Mouse (Mus musculus): ENCODE data around the gene Espn. TPM values are rescaled to one million over a fixed set of nuclear protein-coding genes. Genes with fewer than 3 reads are reported as not detected.

Espn gene
- total RNA-seq (2021) (1 to 10 TPM; 2.4 to 2.5 TPM), polyA plus RNA-seq (2012; rRNA removed) (2.7 and 3.2 TPM in 2 replicates)
- long read RNA-seq = 0 reads

DNA sequence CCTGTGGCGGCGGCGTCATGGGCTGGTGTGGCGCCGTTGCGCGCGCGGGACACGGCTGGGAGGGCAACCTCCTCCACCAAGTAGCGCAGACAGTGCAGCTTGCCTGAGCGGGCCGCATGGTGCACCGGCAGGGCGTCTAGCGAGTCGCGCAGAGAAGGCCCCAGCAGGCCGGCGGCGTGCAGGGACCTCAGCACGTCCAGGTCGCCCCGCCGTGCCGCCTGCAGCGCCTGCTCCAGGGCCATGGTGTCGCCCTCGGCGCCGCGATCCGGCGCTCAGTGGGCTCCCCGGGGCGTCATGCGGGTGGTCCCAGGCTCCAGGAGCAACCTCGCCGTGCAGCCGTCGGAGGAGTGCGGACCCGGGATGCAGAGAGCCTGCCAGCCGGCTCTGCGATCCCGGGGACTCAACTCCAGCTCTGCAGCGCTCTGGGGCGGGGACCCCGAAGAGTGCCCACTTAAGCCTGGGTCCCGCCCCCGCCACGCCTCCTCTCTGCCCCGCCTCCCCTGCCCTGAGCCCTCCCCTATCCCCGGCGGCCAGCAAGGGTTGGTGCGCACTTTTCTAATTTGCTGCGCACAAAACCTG lies at the start of gene Espn:
Gene Espn (minus strand): TSS at position 406 of the 579 bp plus-strand sequence.
- TF ChIP-seq CTCF (IDR thresholded peaks at IDR 0.05) = no peak
- no peak for TF ChIP-seq EP300 (IDR thresholded peaks at IDR 0.05; ENCODE audit: insufficient read depth, low read depth, low read length)
- no peak for TF ChIP-seq POLR2A (IDR thresholded peaks at IDR 0.05; ENCODE audit: insufficient read depth, low read depth, low read length)
- Histone ChIP-seq H3K27me3 (ENCODE audit: control insufficient read depth, insufficient read depth, low read length) (peaks cover 3% of the 10 kb centered on the region; the same call in 1 of the 2 replicates), H3K9ac (ENCODE audit: low read depth, low read length) (peak within 1 kb of the TSS; percentile 55), H3K79me2 (replicated peaks; ENCODE audit: control insufficient read depth, insufficient read depth, low read length) (no peaks in the 10 kb centered on the region), H3K27ac (no peak within 1 kb of the TSS), H3K4me1 (ENCODE audit: control insufficient read depth, insufficient read depth, low read length) (peaks cover 1% of the 10 kb centered on the region; the same call in 1 of the 2 replicates), H3K4me3 (peak within 1 kb of the TSS; percentile 32), H3K36me3 (ENCODE audit: control insufficient read depth, insufficient read depth, low read length) (no peaks in the 10 kb centered on the region)
- intact Hi-C loops (cut with DNase I) = no loop called here
- DNase-seq = peak; percentile 63
- 4% methylated on average over 57 of the region's 57 CpGs for WGBS

DNA sequence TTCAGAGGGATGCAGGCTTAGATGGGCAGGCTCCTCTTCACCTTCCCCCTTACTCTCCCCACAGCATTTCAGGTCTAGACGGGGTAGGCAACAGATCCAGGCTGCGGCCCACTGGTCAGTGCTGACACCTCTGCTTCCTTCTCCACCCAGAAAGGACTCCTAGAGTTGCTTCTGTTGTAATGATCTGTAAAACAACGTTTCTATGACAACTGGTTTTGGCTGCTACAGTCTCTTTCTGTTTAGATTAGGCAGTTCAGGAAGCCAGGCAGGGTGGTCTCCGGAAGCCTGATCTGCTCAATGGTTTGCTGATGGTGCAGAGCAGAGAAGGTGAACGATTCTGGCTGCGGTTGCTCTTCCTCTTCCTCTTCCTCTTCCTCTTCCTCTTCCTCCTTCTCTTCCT lies 49.3 kb upstream of the Espn start:
- no peak overlapping the region for H3K27ac ChIP-seq

DNA sequence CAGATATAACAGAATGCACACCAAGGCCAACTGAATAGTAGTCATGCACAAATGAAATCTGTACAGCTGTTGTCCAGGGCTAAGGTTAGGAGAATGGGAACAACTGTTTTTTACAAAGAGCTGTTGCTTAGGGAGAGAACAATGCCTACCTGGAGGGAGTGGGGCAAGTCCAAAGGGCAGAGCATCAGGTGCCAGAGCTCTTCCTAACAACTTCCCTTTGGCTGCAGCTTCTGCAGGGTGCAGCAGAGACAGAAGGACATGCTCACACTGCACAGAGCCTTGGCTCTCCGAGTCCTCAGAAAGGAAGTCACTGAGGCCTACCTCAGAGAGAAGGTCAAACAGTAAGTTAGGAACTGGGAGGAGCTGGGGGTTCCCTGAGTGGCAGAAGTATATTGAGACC lies 47.4 kb upstream of the Espn start:
- TF ChIP-seq POLR2A (IDR thresholded peaks at IDR 0.05; ENCODE audit: insufficient read depth, low read depth, low read length) (no peak), EP300 (IDR thresholded peaks at IDR 0.05; ENCODE audit: insufficient read depth, low read depth, low read length) (no peak), CTCF (IDR thresholded peaks at IDR 0.05) (no peak)

More for the DNA sequence above, 49.3 kb upstream of the Espn start:
- Histone ChIP-seq H3K4me1 (ENCODE audit: control insufficient read depth, insufficient read depth, low read length) (peaks cover 20% of the 10 kb centered on the region), H3K4me3 (no peak overlapping the region), H3K79me2 (replicated peaks; ENCODE audit: control insufficient read depth, insufficient read depth, low read length) (no peaks in the 10 kb centered on the region; the same call in 1 of the 2 replicates), H3K9ac (ENCODE audit: low read depth, low read length) (no peak overlapping the region), H3K36me3 (ENCODE audit: control insufficient read depth, insufficient read depth, low read length) (no peaks in the 10 kb centered on the region), H3K27me3 (ENCODE audit: control insufficient read depth, insufficient read depth, low read length) (no peaks in the 10 kb centered on the region)
- no peak for DNase-seq
- no peak for TF ChIP-seq CTCF (IDR thresholded peaks at IDR 0.05)
- no peak for TF ChIP-seq EP300 (IDR thresholded peaks at IDR 0.05; ENCODE audit: insufficient read depth, low read depth, low read length)
- TF ChIP-seq POLR2A (IDR thresholded peaks at IDR 0.05; ENCODE audit: insufficient read depth, low read depth, low read length) = no peak
- intact Hi-C loops (cut with DNase I) = no loop called here
- WGBS = 38% methylated on average over 6 of the region's 6 CpGs

DNA sequence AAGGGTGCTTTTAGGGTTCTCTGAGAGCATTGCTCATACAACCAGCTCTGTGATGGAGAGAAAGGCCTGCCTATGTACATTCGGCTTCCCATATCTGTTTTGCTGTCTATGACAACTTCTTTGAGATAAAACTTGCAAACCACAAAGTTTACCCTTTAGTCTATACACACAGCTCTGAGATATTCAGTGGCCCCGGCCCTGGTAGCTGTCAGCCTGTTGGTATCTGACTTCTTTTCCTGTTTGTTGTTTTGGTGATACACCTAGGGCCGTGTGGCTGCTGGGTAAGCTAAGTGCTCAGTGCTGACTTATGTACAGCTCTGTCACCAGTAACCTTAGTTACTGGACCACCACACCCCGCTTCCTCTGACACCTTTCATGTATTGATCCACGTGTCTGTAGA lies 45.4 kb upstream of the Espn start:
- no peak overlapping the region for H3K27ac ChIP-seq
- peaks cover 14% of the 10 kb centered on the region for H3K4me1 ChIP-seq (ENCODE audit: control insufficient read depth, insufficient read depth, low read length)
- no peak overlapping the region for H3K4me3 ChIP-seq
- peaks cover 4% of the 10 kb centered on the region for H3K79me2 ChIP-seq (replicated peaks; ENCODE audit: control insufficient read depth, insufficient read depth, low read length)
- WGBS = 68% methylated on average over 5 of the region's 5 CpGs
- no peak overlapping the region for H3K9ac ChIP-seq (ENCODE audit: low read depth, low read length)
- no peaks in the 10 kb centered on the region for H3K36me3 ChIP-seq (ENCODE audit: control insufficient read depth, insufficient read depth, low read length)
- no peaks in the 10 kb centered on the region for H3K27me3 ChIP-seq (ENCODE audit: control insufficient read depth, insufficient read depth, low read length)
- intact Hi-C loops (cut with DNase I) = no loop called here
- DNase-seq = no peak
- TF ChIP-seq EP300 (IDR thresholded peaks at IDR 0.05; ENCODE audit: insufficient read depth, low read depth, low read length) = no peak
- TF ChIP-seq POLR2A (IDR thresholded peaks at IDR 0.05; ENCODE audit: insufficient read depth, low read depth, low read length) = no peak
- no peak for TF ChIP-seq CTCF (IDR thresholded peaks at IDR 0.05)

More for the DNA sequence above, 47.4 kb upstream of the Espn start:
- Histone ChIP-seq H3K4me1 (ENCODE audit: control insufficient read depth, insufficient read depth, low read length) (peaks cover 20% of the 10 kb centered on the region), H3K27me3 (ENCODE audit: control insufficient read depth, insufficient read depth, low read length) (no peaks in the 10 kb centered on the region), H3K79me2 (replicated peaks; ENCODE audit: control insufficient read depth, insufficient read depth, low read length) (peaks cover 2% of the 10 kb centered on the region), H3K4me3 (no peak overlapping the region), H3K36me3 (ENCODE audit: control insufficient read depth, insufficient read depth, low read length) (no peaks in the 10 kb centered on the region), H3K27ac (no peak overlapping the region), H3K9ac (ENCODE audit: low read depth, low read length) (no peak overlapping the region)
- DNase-seq = no peak
- intact Hi-C loops (cut with DNase I) = no loop called here
- WGBS = 17% methylated on average over 1 of the region's 1 CpGs

DNA sequence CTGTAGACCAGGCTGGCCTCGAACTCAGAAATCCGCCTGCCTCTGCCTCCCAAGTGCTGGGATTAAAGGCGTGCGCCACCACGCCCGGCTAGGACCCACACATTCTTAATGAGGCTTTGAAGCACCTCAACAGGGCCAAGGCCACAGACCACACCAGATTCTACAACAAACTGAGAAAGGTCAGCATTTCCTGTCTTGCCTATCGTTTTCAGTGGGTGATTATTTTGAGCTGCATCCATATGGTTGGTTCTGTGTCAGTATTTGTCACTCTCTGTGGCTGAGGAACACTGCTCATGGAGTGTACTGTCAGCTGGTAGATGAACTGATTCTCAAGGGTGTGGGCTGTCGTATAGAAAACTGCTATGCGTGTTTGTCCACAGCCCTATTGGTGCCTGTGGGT lies 44.1 kb upstream of the Espn start:
- DNase-seq = no peak
- Histone ChIP-seq H3K36me3 (ENCODE audit: control insufficient read depth, insufficient read depth, low read length) (no peaks in the 10 kb centered on the region), H3K9ac (ENCODE audit: low read depth, low read length) (no peak overlapping the region)

DNA sequence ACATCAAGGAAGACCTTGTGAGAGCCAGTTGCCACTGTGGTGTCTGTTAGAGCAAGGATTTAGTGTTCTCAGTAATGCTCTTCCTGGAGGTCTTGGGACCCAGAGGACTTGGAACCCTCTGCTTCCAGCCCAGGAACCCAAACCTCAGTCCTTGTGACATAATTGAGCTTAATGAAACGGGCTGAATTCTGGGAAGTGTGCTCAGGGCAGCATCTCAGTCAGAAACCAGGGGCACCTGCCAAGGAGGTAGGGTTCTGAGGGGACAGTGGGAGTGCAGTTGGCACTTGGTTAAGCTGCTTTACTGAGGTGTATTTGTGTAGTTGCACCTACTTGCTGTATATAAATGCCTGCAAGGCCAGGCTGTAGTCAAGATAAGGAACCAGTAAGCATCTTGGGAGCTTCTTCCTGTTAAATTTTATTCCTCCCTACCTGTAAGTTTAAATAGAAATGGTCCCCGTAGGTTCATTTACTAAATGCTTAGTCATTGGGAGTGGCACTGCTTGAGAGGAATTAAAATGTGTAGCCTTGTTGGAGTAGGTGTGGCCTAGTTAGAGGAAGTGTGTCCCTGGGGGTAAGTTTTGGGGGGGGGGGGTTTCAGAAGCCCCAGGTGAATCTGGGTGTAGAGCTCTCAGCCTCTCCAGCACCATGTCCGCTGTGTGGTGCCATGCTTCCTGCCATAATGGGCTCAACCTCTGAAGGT lies 42.5 kb upstream of the Espn start:
- 89% methylated on average over 3 of the region's 3 CpGs for WGBS
- intact Hi-C loops (cut with DNase I) = no loop called here
- Histone ChIP-seq H3K4me3 (no peak overlapping the region), H3K79me2 (replicated peaks; ENCODE audit: control insufficient read depth, insufficient read depth, low read length) (peaks cover 4% of the 10 kb centered on the region), H3K9ac (ENCODE audit: low read depth, low read length) (no peak overlapping the region), H3K27ac (no peak overlapping the region), H3K4me1 (ENCODE audit: control insufficient read depth, insufficient read depth, low read length) (peaks cover 14% of the 10 kb centered on the region), H3K27me3 (ENCODE audit: control insufficient read depth, insufficient read depth, low read length) (no peaks in the 10 kb centered on the region), H3K36me3 (ENCODE audit: control insufficient read depth, insufficient read depth, low read length) (no peaks in the 10 kb centered on the region)
- DNase-seq = no peak
- TF ChIP-seq POLR2A (IDR thresholded peaks at IDR 0.05; ENCODE audit: insufficient read depth, low read depth, low read length) = no peak
- no peak for TF ChIP-seq CTCF (IDR thresholded peaks at IDR 0.05)
- TF ChIP-seq EP300 (IDR thresholded peaks at IDR 0.05; ENCODE audit: insufficient read depth, low read depth, low read length) = no peak

More for the DNA sequence above, 44.1 kb upstream of the Espn start:
- TF ChIP-seq POLR2A (IDR thresholded peaks at IDR 0.05; ENCODE audit: insufficient read depth, low read depth, low read length) (no peak), CTCF (IDR thresholded peaks at IDR 0.05) (no peak), EP300 (IDR thresholded peaks at IDR 0.05; ENCODE audit: insufficient read depth, low read depth, low read length) (no peak)
- intact Hi-C loops (cut with DNase I) = no loop called here
- Histone ChIP-seq H3K4me3 (no peak overlapping the region), H3K27ac (no peak overlapping the region), H3K4me1 (ENCODE audit: control insufficient read depth, insufficient read depth, low read length) (peaks cover 9% of the 10 kb centered on the region), H3K27me3 (ENCODE audit: control insufficient read depth, insufficient read depth, low read length) (no peaks in the 10 kb centered on the region), H3K79me2 (replicated peaks; ENCODE audit: control insufficient read depth, insufficient read depth, low read length) (peaks cover 4% of the 10 kb centered on the region)
- WGBS = 86% methylated on average over 9 of the region's 9 CpGs

All from heart, adult 2 months (tissue).